Mouse (Mus musculus): ENCODE measurements around the gene Grik3. TPM values are rescaled to one million over a fixed set of nuclear protein-coding genes. Genes with fewer than 3 reads are reported as not detected.

The Grik3 gene
- polyA plus RNA-seq, 1 experiment from 2014 or later = 4.5 TPM

DNA sequence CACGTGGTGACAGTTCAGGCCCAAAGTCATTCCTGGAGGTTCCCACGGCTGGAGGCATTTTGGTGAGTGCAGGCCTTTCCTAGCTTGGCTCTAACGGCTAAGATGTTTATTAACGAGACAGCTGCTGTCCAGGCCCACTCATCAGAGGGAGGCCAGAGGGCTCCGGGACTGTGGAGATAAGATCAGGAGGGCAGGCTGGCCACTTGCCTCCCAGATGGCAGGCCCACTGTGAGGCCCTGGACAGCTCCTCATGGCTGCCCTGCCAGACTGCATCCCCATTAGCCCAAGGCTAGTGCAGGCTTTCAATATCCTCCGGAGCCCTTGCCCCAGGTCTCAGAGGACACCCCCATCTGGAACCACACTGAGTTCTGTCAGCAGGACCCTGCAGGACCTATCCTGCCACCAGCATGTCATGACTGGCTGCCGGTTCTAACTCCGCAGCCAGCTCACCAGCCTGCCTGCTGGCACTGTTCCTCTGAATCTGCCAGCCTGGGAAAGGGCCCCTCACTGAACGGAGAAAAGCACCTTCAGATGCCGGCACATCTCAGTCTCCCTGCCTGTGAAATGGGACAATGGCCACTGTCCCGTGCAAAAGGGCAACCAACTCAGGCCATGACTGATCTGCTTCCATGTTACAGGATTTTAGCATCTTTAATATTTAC lies 20.7 kb upstream of the Grik3 start:
- H3K4me3 ChIP-seq (replicated peaks; ENCODE audit: low read depth, low read length) = no peak overlapping the region
- H3K9ac ChIP-seq (replicated peaks; ENCODE audit: low read length) = no peak overlapping the region
- H3K27me3 ChIP-seq (ENCODE audit: control insufficient read depth, insufficient read depth, low read length) = no peaks in the 10 kb centered on the region
- H3K36me3 ChIP-seq (ENCODE audit: control insufficient read depth, insufficient read depth, low read length) = no peaks in the 10 kb centered on the region
- no peak overlapping the region for H3K27ac ChIP-seq (replicated peaks; ENCODE audit: low read depth, low read length)
- WGBS = 49% methylated on average over 11 of the region's 11 CpGs
- ATAC-seq (ENCODE audit: low FRiP score, low TSS enrichment) = no peak
- 0 out of 2 replicates have a peak, but pooled peaks cover 8% of the 10 kb centered on the region for H3K4me1 ChIP-seq (ENCODE audit: control insufficient read depth, insufficient read depth, low read length)
- H3K9me3 ChIP-seq (ENCODE audit: control insufficient read depth, low read length) = no peaks in the 10 kb centered on the region
- no peak for DNase-seq
- H3K4me2 ChIP-seq (ENCODE audit: low read length) = no peak overlapping the region

DNA sequence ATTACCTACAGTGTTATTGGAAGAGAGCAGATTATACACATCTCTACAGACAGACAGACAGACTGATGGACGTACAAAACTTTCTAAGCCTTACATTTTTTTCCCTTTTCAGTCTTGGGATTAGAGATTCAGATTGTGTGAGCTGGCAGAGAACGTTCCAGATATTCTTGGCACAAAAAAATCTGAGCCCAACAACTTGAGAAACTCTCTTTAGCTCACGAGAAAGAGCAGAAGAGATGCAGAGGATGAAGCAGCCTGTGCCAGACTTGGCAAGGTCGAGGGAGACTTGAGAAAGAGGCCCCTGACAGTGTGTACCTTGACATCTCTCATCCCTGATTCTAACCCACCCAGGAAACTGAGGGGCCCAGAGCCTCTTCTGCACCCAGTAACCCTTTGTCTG lies 15.6 kb upstream of the Grik3 start:
- H3K4me2 ChIP-seq (ENCODE audit: low read length) = no peak overlapping the region
- no peaks in the 10 kb centered on the region for H3K9me3 ChIP-seq (ENCODE audit: control insufficient read depth, low read length)
- H3K36me3 ChIP-seq (ENCODE audit: control insufficient read depth, insufficient read depth, low read length) = no peaks in the 10 kb centered on the region
- H3K27me3 ChIP-seq (ENCODE audit: control insufficient read depth, insufficient read depth, low read length) = no peaks in the 10 kb centered on the region; the same call in 1 of the 2 replicates
- ATAC-seq (ENCODE audit: low FRiP score, low TSS enrichment) (no peak), DNase-seq (no peak)
- WGBS = 79% methylated on average over 4 of the region's 4 CpGs
- no peak overlapping the region for H3K27ac ChIP-seq (replicated peaks; ENCODE audit: low read depth, low read length)
- no peak overlapping the region for H3K9ac ChIP-seq (replicated peaks; ENCODE audit: low read length)
- H3K4me3 ChIP-seq (replicated peaks; ENCODE audit: low read depth, low read length) = no peak overlapping the region
- peaks cover 6% of the 10 kb centered on the region; the same call in 1 of the 2 replicates for H3K4me1 ChIP-seq (ENCODE audit: control insufficient read depth, insufficient read depth, low read length)

DNA sequence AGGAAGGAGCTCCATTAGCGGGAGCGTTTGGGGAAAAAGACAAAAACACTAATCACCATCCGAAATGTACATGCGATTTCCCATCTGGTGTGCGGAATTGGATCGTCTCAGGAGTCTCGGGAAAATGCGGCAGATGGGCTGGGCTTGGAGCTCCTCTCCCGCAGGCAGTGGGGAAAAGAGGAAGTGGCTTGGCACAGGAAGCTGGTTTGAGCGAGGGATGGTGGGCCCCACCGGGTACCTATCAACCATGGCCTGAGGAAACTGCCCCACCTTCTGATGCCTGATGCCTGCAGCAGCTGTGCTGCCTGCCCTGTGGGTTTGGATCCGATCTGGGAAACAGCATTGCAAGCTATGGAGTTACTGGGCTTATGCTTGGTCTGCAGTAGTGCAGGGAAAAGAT lies 12.4 kb upstream of the Grik3 start:
- no peaks in the 10 kb centered on the region; the same call in 1 of the 2 replicates for H3K27me3 ChIP-seq (ENCODE audit: control insufficient read depth, insufficient read depth, low read length)
- H3K36me3 ChIP-seq (ENCODE audit: control insufficient read depth, insufficient read depth, low read length) = no peaks in the 10 kb centered on the region
- H3K4me2 ChIP-seq (ENCODE audit: low read length) = no peak overlapping the region
- no peak overlapping the region for H3K9ac ChIP-seq (replicated peaks; ENCODE audit: low read length)
- H3K9me3 ChIP-seq (ENCODE audit: control insufficient read depth, low read length) = no peaks in the 10 kb centered on the region
- no peak overlapping the region for H3K4me3 ChIP-seq (replicated peaks; ENCODE audit: low read depth, low read length)
- peak; percentile 68 for DNase-seq
- 34% methylated on average over 12 of the region's 12 CpGs for WGBS
- H3K4me1 ChIP-seq (ENCODE audit: control insufficient read depth, insufficient read depth, low read length) = peaks cover 10% of the 10 kb centered on the region; the same call in 1 of the 2 replicates
- no peak for ATAC-seq (ENCODE audit: low FRiP score, low TSS enrichment)
- no peak overlapping the region for H3K27ac ChIP-seq (replicated peaks; ENCODE audit: low read depth, low read length)

DNA sequence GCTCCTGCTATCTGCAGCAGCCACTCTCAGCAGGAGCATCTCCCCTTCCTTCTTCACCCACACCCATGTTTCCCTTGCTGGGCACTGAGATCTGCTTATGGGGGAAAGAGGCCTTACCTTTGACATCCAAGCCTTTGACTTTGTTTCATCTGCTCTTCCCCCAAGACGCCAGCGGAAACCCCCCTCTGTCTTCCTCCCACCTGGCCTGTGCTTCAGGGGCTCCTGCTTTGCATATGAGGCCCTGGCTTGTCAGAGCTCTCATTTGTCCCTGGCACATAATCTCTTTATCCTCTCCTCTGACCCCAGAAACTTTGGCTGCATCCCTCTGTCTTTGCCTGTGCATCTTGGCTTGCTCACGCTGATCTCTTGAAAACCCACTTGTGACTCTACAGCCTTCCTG lies 9.2 kb upstream of the Grik3 start:
- peaks cover 15% of the 10 kb centered on the region; the same call in 1 of the 2 replicates for H3K27me3 ChIP-seq (ENCODE audit: control insufficient read depth, insufficient read depth, low read length)
- peaks cover 13% of the 10 kb centered on the region for H3K4me1 ChIP-seq (ENCODE audit: control insufficient read depth, insufficient read depth, low read length)

DNA sequence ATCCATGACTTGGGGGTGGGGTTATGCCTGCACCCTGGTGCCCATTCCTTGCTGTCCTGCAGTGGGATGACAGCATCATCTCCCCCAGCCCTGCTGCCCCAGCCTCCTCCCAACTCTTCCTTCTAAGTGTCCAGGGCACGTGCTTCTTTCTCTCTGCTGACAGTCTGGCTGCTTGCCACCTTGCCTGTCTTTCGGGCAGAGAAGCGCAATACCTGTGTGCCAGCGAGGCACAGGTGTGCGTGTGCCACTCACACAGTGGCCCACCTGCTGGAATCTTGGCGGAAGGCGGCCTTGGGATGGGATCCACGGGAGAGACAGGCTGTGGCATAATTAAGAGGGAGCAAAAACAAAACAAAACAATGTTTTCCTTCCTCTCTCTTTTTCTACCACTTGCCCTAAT lies 6.4 kb upstream of the Grik3 start:
- no peak for DNase-seq
- no peak for ATAC-seq (ENCODE audit: low FRiP score, low TSS enrichment)
- peaks cover 29% of the 10 kb centered on the region for H3K27me3 ChIP-seq (ENCODE audit: control insufficient read depth, insufficient read depth, low read length)

More for the DNA sequence above, 9.2 kb upstream of the Grik3 start:
- no peak overlapping the region for H3K4me2 ChIP-seq (ENCODE audit: low read length)
- WGBS = 24% methylated on average over 3 of the region's 3 CpGs
- DNase-seq (no peak), ATAC-seq (ENCODE audit: low FRiP score, low TSS enrichment) (no peak)
- no peak overlapping the region for H3K27ac ChIP-seq (replicated peaks; ENCODE audit: low read depth, low read length)
- no peak overlapping the region for H3K9ac ChIP-seq (replicated peaks; ENCODE audit: low read length)
- no peaks in the 10 kb centered on the region for H3K9me3 ChIP-seq (ENCODE audit: control insufficient read depth, low read length)
- no peaks in the 10 kb centered on the region for H3K36me3 ChIP-seq (ENCODE audit: control insufficient read depth, insufficient read depth, low read length)
- no peak overlapping the region for H3K4me3 ChIP-seq (replicated peaks; ENCODE audit: low read depth, low read length)

DNA sequence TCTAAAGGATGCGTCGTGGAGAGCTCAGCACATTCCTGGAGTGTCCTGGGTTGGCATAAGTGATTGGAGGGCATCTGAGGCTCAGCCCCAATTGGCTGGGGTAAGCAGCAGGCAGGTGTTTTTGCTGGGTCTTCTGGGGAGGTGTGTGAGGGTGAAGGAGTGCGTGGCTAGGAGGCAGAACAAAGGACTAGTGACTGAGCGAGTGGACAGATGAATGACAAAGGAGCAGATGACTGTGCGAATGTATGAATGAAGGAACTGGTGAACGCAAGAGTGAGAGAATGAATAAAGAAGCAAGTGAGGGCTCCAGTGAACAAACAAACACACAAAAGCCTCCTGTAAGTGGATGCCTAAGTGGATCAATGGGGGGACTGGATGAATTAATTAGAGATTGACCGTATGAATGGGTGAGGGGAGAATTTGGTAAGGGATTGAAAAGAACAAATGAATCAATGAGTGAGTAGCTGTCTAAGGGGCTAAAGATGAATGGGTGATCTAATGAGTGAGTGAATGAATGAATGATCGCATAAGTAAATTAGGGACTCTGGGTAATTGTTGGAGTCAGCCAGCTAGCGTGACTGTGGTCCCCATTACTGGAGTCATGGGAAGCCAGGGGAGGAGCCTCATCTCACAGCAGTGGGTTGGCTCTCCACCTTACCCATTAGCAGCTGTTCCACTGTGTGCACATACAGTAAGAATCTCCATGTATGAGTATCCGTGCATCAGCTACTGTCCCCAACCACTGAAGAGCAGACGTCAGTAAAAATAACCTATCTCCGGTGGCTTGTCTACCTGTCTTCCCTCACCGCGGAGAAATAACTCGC lies 4.9 kb upstream of the Grik3 start:
- no peak for ATAC-seq (ENCODE audit: low FRiP score, low TSS enrichment)
- Histone ChIP-seq H3K4me1 (ENCODE audit: control insufficient read depth, insufficient read depth, low read length) (peaks cover 43% of the 10 kb centered on the region), H3K27me3 (ENCODE audit: control insufficient read depth, insufficient read depth, low read length) (peaks cover 41% of the 10 kb centered on the region)

More for the DNA sequence above, 6.4 kb upstream of the Grik3 start:
- peaks cover 36% of the 10 kb centered on the region for H3K4me1 ChIP-seq (ENCODE audit: control insufficient read depth, insufficient read depth, low read length)
- H3K27ac ChIP-seq (replicated peaks; ENCODE audit: low read depth, low read length) = no peak overlapping the region
- H3K4me3 ChIP-seq (replicated peaks; ENCODE audit: low read depth, low read length) = no peak overlapping the region
- H3K9me3 ChIP-seq (ENCODE audit: control insufficient read depth, low read length) = no peaks in the 10 kb centered on the region
- no peaks in the 10 kb centered on the region for H3K36me3 ChIP-seq (ENCODE audit: control insufficient read depth, insufficient read depth, low read length)
- WGBS = 33% methylated on average over 8 of the region's 8 CpGs
- no peak overlapping the region for H3K9ac ChIP-seq (replicated peaks; ENCODE audit: low read length)
- H3K4me2 ChIP-seq (ENCODE audit: low read length) = no peak overlapping the region

DNA sequence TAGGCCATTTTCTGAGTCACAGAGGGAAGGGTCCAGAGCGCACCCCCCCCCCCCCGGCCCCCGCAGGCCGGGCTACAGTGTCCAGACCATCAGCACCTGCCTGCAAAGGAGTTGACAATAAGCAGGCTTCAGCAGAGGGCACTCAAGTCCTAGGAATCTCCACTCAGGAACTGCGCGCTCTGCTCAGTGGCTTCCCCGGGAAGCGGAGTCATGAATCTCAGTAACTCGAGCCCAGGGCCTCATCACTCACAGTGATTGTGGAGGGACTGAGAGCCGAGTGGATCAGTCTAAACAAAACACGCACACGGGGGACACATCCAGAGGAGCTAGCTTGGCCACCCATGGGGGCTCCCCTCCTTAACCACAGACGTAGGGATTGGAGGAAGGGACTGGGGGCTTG lies 3.9 kb upstream of the Grik3 start:
- WGBS = 1% methylated on average over 13 of the region's 13 CpGs
- no peak for ATAC-seq (ENCODE audit: low FRiP score, low TSS enrichment)

More for the DNA sequence above, 4.9 kb upstream of the Grik3 start:
- no peaks in the 10 kb centered on the region for H3K36me3 ChIP-seq (ENCODE audit: control insufficient read depth, insufficient read depth, low read length)
- H3K27ac ChIP-seq (replicated peaks; ENCODE audit: low read depth, low read length) = no peak overlapping the region
- H3K9me3 ChIP-seq (ENCODE audit: control insufficient read depth, low read length) = no peaks in the 10 kb centered on the region
- WGBS = 23% methylated on average over 15 of the region's 15 CpGs
- H3K4me2 ChIP-seq (ENCODE audit: low read length) = no peak overlapping the region
- no peak overlapping the region for H3K9ac ChIP-seq (replicated peaks; ENCODE audit: low read length)
- H3K4me3 ChIP-seq (replicated peaks; ENCODE audit: low read depth, low read length) = no peak overlapping the region
- no peak for DNase-seq

DNA sequence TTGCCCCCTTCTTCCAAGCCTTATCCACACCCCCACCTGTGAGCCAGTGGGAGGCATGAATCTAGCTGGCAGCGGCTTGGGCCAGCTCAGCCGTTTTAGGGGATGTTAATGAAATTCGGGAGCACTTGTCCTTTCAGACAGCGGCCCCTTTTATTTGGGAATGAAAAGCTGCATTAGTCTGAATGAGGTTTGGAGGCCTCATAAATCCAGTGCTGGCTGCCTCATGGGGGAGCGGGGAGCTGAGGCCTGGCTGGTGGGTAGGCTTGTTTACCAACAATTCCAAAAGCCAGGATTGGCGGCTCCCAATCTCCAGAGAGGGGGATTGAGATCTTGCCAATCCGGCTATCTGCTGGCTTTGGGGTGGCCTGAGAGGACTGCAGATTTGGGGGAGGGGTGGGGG lies 3.5 kb upstream of the Grik3 start:
- WGBS = under 1% methylated on average over 7 of the region's 7 CpGs
- H3K4me3 ChIP-seq (replicated peaks; ENCODE audit: low read depth, low read length) = no peak overlapping the region
- peaks cover 55% of the 10 kb centered on the region for H3K27me3 ChIP-seq (ENCODE audit: control insufficient read depth, insufficient read depth, low read length)
- peaks cover 48% of the 10 kb centered on the region for H3K4me1 ChIP-seq (ENCODE audit: control insufficient read depth, insufficient read depth, low read length)
- no peak overlapping the region; the same call in 1 of the 2 replicates for H3K9ac ChIP-seq (replicated peaks; ENCODE audit: low read length)
- H3K4me2 ChIP-seq (ENCODE audit: low read length) = peak overlapping the region; percentile 79
- peak; percentile 67 for DNase-seq
- ATAC-seq (ENCODE audit: low FRiP score, low TSS enrichment) = no peak
- no peaks in the 10 kb centered on the region for H3K9me3 ChIP-seq (ENCODE audit: control insufficient read depth, low read length)
- H3K27ac ChIP-seq (replicated peaks; ENCODE audit: low read depth, low read length) = no peak overlapping the region; the same call in 1 of the 2 replicates
- H3K36me3 ChIP-seq (ENCODE audit: control insufficient read depth, insufficient read depth, low read length) = no peaks in the 10 kb centered on the region

More for the DNA sequence above, 3.9 kb upstream of the Grik3 start:
- peaks cover 44% of the 10 kb centered on the region for H3K4me1 ChIP-seq (ENCODE audit: control insufficient read depth, insufficient read depth, low read length)
- H3K27ac ChIP-seq (replicated peaks; ENCODE audit: low read depth, low read length) = no peak overlapping the region; the same call in 1 of the 2 replicates
- H3K36me3 ChIP-seq (ENCODE audit: control insufficient read depth, insufficient read depth, low read length) = no peaks in the 10 kb centered on the region
- no peak overlapping the region for H3K4me3 ChIP-seq (replicated peaks; ENCODE audit: low read depth, low read length)
- peak overlapping the region; percentile 79 for H3K4me2 ChIP-seq (ENCODE audit: low read length)
- H3K27me3 ChIP-seq (ENCODE audit: control insufficient read depth, insufficient read depth, low read length) = peaks cover 51% of the 10 kb centered on the region
- H3K9me3 ChIP-seq (ENCODE audit: control insufficient read depth, low read length) = no peaks in the 10 kb centered on the region
- peak; percentile 88 for DNase-seq
- no peak overlapping the region; the same call in 1 of the 2 replicates for H3K9ac ChIP-seq (replicated peaks; ENCODE audit: low read length)
